Mouse (Mus musculus) lung, postnatal 0 days (tissue): ENCODE results near the gene Fblim1. TPM values are rescaled to one million over a fixed set of nuclear protein-coding genes. Genes with fewer than 3 reads are reported as not detected.
"Not testable (repeated sequence)": the region's sequence is repeated elsewhere in the genome, so short reads cannot be mapped to it uniquely, and the experiment has no call there.

Experiments
- ATAC-seq: fragments of 200-750 bp; cut with Nextera tagmentation; 2 replicates; pipeline ENCODE4 v1.8.0; 2017; ENCODE audit warnings: moderate library complexity
- DNase-seq: peaks from one replicate; pipeline ENCODE4 v3.0.0-alpha.2; 2016; ENCODE audit warnings: low spot score
- H3K27ac ChIP-seq: fragments of 300-500 bp; sonication (generic); 2 replicates; pipeline ENCODE4 v1.5.1; 2014; ENCODE audit warnings: antibody characterized with exemption, mild to moderate bottlenecking, low read length, mixed read lengths
- H3K27me3 ChIP-seq: fragments of 300-500 bp; sonication (generic); replicated peaks from 2 replicates; pipeline ENCODE4 v1.6.1; 2014; ENCODE audit warnings: low read length, mixed read lengths; ENCODE audit not compliant: insufficient read depth
- H3K36me3 ChIP-seq: fragments of 300-500 bp; sonication (generic); 2 replicates; pipeline ENCODE4 v1.6.1; 2014; ENCODE audit warnings: low read length, mixed read lengths; ENCODE audit not compliant: insufficient read depth
- H3K4me1 ChIP-seq: fragments of 300-500 bp; sonication (generic); 2 replicates; pipeline ENCODE4 v1.6.1; 2014; ENCODE audit warnings: antibody characterized with exemption, low read depth, low read length, mixed read lengths; ENCODE audit not compliant: insufficient read depth
- H3K4me2 ChIP-seq: fragments of 300-500 bp; sonication (generic); replicated peaks from 2 replicates; pipeline ENCODE4 v1.6.1; 2014; ENCODE audit warnings: low read depth, mild to moderate bottlenecking, low read length, moderate library complexity, mixed read lengths
- H3K4me3 ChIP-seq: fragments of 300-500 bp; sonication (generic); 2 replicates; pipeline ENCODE4 v1.5.1; 2014; ENCODE audit warnings: low read depth, low read length
- H3K9ac ChIP-seq: fragments of 300-500 bp; sonication (generic); replicated peaks from 2 replicates; pipeline ENCODE4 v1.6.1; 2014; ENCODE audit warnings: low read depth, mild to moderate bottlenecking
- H3K9me3 ChIP-seq: fragments of 300-500 bp; sonication (generic); 2 replicates; pipeline ENCODE4 v1.6.1; 2016; ENCODE audit warnings: low read length, mixed read lengths
- CTCF ChIP-seq: IDR thresholded peaks from 2 replicates; pipeline ENCODE4 v1.5.1; 2016; ENCODE audit warnings: antibody characterized with exemption, mild to moderate bottlenecking
- EP300 ChIP-seq: IDR thresholded peaks from 2 replicates; pipeline ENCODE4 v1.6.1; 2016; ENCODE audit warnings: antibody characterized with exemption, mild to moderate bottlenecking, control low read depth
- WGBS: fragments of 180-500 bp; shearing (Covaris S2); extraction: QIAGEN DNeasy Blood & Tissue Kit; methylation state at CpG from one replicate; pipeline ENCODE4 v1.1.7; 2014; 5-methylcytosine and 5-hydroxymethylcytosine counted together
- polyA plus RNA-seq: library from polyadenylated mRNA; unstranded; fragments of >200 nt; fragmentation: Nextera tagmentation; extraction: Ambion mirVana; gene quantifications from 2 replicates; pipeline ENCODE4 v1.2.1, GENCODE M21; 2015

The Fblim1 gene
- polyA plus RNA-seq, 1 experiment from 2014 or later: 52.3 TPM

GRCm38 (mm10) chr4:141562281-141562680 lies 43.6 kb downstream of the Fblim1 start:
- H3K27ac ChIP-seq: peak overlapping the region; percentile 66
- H3K4me1 ChIP-seq: no peaks in the 10 kb centered on the region
- DNase-seq: peak; percentile 73
- ATAC-seq: no peak
- TF ChIP-seq EP300 (no peak), CTCF (no peak)
- no peak overlapping the region for H3K4me3 ChIP-seq
- no peaks in the 10 kb centered on the region for H3K36me3 ChIP-seq
- 57% methylated on average over 11 of the region's 11 CpGs for WGBS
- no peaks in the 10 kb centered on the region for H3K9me3 ChIP-seq
- no peak overlapping the region for H3K4me2 ChIP-seq
- H3K9ac ChIP-seq: no peak overlapping the region
- no peaks in the 10 kb centered on the region for H3K27me3 ChIP-seq

DNA sequence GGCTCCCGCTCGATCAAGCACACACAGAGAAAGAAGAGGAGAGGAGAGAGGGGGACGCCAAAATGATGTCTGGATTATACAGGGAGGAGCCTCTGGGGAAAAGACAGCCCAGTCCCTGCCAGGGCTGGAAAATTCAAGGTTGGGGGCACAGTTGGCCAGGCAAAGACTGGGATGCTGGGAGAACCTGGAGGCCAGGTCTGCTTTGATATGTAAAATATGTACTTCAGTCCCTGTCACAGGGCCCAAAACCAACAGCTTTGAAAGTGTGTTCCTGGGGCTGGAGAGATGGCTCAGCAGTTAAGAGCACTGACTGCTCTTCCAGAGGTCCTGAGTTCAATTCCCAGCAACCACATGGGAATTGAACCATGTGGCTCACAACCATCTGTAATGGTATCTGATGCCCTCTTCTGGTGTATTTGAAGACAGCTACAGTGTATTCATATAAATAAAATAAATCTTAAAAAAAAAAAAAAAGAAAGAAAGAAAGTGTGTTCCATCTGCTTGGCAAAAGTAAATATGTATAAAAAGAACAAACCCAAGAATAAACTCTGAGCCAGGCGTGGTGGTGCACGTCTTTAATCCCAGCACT lies 44.5 kb downstream of the Fblim1 start:
- not testable (repeated sequence) for DNase-seq, H3K27ac ChIP-seq, H3K4me1 ChIP-seq, H3K4me3 ChIP-seq, ATAC-seq, H3K9me3 ChIP-seq, H3K9ac ChIP-seq, H3K4me2 ChIP-seq, H3K27me3 ChIP-seq, H3K36me3 ChIP-seq
- TF ChIP-seq CTCF: peak; percentile 29
- 74% methylated on average over 5 of the region's 5 CpGs for WGBS

DNA sequence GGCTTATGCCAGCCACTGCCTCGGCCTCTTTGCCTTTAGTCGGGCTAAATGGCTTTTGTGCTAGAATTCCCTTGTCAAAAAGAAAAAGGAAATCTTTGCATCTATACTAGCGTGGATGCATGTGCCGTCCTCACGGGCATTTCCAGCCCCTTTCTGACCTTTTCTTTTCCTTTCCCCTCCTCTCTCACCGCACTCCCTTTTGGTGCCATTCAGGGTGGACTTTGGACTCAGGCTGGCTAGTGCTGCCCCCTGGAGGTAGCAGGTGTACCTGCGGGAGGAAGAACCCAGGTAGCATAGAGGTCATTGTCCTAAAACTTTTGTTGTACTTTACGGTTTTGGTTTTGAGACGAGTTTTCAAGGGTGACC lies 46.0 kb downstream of the Fblim1 start:
- Histone ChIP-seq H3K36me3 (no peaks in the 10 kb centered on the region), H3K4me3 (peak overlapping the region; percentile 39), H3K4me1 (no peaks in the 10 kb centered on the region), H3K27me3 (no peaks in the 10 kb centered on the region), H3K9ac (no peak overlapping the region; the same call in 1 of the 2 replicates), H3K4me2 (peak overlapping the region; percentile 87), H3K27ac (peak overlapping the region; percentile 91), H3K9me3 (no peaks in the 10 kb centered on the region)
- WGBS: under 1% methylated on average over 9 of the region's 9 CpGs
- peak; percentile 92 for DNase-seq
- peak; percentile 96 for TF ChIP-seq CTCF
- no peak for TF ChIP-seq EP300
- peak; percentile 65 for ATAC-seq

- WGBS: under 1% methylated on average over 30 of the region's 30 CpGs
- Histone ChIP-seq H3K4me1 (no peaks in the 10 kb centered on the region), H3K36me3 (no peaks in the 10 kb centered on the region), H3K27ac (peak overlapping the region; percentile 91), H3K9ac (no peak overlapping the region; the same call in 1 of the 2 replicates), H3K4me3 (peak overlapping the region; percentile 39), H3K4me2 (peak overlapping the region; percentile 87), H3K27me3 (no peaks in the 10 kb centered on the region), H3K9me3 (no peaks in the 10 kb centered on the region)
- peak; percentile 80 for ATAC-seq
- DNase-seq: peak; percentile 95
- TF ChIP-seq CTCF (no peak), EP300 (0 out of 2 replicates have a peak, but pooled peaks have one; percentile 49)
These were observed 46.6 kb downstream of the Fblim1 start for GRCm38 (mm10) chr4:141559131-141559897.

DNA sequence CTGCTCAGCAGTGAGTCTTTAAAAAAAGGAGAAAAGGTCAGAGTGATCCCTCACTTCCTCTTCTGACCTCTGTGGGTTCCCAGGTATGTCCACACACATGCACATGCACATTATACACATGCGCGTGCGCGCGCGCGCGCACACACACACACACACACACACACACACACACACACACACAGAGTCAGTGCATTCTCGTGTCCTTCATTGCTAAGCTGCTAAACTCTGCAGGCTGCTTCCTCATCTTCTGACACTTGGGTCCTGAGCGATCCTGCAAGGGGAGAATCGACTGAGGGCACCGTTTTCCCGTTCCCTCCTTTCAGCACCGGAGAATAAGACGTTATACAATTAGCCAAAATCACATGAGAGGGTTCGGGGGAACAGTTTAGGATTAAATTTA lies 47.2 kb downstream of the Fblim1 start:
- no peaks in the 10 kb centered on the region for H3K4me1 ChIP-seq
- H3K27me3 ChIP-seq: no peaks in the 10 kb centered on the region
- 24% methylated on average over 15 of the region's 16 CpGs for WGBS
- ATAC-seq (peak; percentile 38), DNase-seq (peak; percentile 57)
- no peak overlapping the region; the same call in 1 of the 2 replicates for H3K9ac ChIP-seq
- H3K36me3 ChIP-seq: no peaks in the 10 kb centered on the region
- no peak for TF ChIP-seq EP300
- no peak for TF ChIP-seq CTCF
- no peaks in the 10 kb centered on the region for H3K9me3 ChIP-seq
- peak overlapping the region; percentile 39 for H3K4me3 ChIP-seq
- H3K4me2 ChIP-seq: peak overlapping the region; percentile 87
- H3K27ac ChIP-seq: peak overlapping the region; percentile 91

DNA sequence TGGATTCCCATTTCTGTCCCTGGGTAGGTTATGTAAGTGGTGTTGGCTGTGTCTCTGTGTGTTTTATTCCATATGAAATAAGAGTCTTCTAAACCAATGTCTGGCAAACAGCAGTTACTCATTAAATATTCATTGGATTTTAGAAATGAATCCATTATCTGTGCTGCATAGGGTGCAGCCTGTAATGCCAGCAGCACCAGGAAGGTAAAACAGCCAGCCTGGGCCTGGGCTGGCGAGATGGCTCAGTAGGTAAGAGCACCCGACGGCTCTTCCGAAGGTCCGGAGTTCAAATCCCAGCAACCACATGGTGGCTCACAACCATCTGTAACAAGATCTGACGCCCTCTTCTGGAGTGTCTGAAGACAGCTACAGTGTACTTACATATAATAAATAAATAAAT lies 49.7 kb downstream of the Fblim1 start:
- not testable (repeated sequence) for H3K4me2 ChIP-seq, ATAC-seq, H3K4me3 ChIP-seq, H3K27ac ChIP-seq, H3K9ac ChIP-seq, H3K27me3 ChIP-seq, H3K4me1 ChIP-seq, DNase-seq, H3K36me3 ChIP-seq, H3K9me3 ChIP-seq
- WGBS: 90% methylated on average over 5 of the region's 6 CpGs

DNA sequence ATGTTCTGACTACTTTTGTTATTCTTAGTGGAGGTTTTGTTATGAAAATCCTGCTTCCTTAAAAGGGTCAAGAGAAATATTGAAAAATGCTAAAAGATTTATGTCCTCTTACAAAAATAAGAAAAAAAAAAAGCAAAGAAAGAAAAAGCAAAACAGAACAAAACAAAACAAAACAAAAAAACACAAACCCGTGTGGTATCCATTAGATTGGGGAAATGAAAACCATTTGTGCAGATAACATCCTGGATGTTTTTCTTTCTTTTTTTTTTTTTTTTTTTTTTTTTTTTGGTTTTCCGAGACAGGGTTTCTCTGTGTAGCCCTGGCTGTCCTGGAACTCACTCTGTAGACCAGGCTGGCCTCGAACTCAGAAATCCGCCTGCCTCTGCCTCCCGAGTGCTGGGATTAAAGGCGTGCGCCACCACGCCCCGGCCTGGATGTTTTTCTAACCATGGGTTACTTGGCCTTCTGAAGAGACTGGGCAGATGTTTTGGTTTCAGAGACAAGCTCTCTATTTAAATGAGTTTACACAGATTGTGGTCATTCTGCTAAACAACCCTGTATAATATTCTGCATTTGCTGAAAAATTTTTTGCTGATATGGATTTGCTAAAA lies 51.5 kb downstream of the Fblim1 start:
- not testable (repeated sequence) for ATAC-seq, H3K9me3 ChIP-seq, H3K4me1 ChIP-seq, H3K4me2 ChIP-seq, H3K4me3 ChIP-seq, H3K36me3 ChIP-seq, H3K9ac ChIP-seq, DNase-seq, H3K27me3 ChIP-seq, H3K27ac ChIP-seq
- WGBS: 94% methylated on average over 7 of the region's 9 CpGs
